Comparison of ENCODE assay signal across 8 mouse cellular contexts in genomic region chr5:8422157-8422931, GRCm38 (mm10). TPM values are rescaled to one million over a fixed set of nuclear protein-coding genes. Genes with fewer than 3 reads are reported as not detected.
DNase-seq lines count a peak whose midpoint lies in the region; ATAC-seq and TF ChIP-seq lines count a peak whose summit lies in the region.

Dbf4 (minus strand) TSS chr5:8422716.
Slc25a40 (plus strand) TSS chr5:8422850.

- TF ChIP-seq POLR2A in bone marrow macrophage, adult 2 months (IDR thresholded peaks at IDR 0.05; ENCODE audit: borderline replicate concordance, low read depth, low read length), result no peak
- 0 out of 2 replicates have a peak, but pooled peaks have one; percentile 39 for TF ChIP-seq POLR2A in limb, embryonic 14.5 days (IDR thresholded peaks at IDR 0.05; ENCODE audit: borderline replicate concordance, extremely low read depth, insufficient read depth, insufficient read length)
- TF ChIP-seq POLR2A in spleen, adult 2 months (IDR thresholded peaks at IDR 0.05; ENCODE audit: low read depth, low read length), result peak; percentile 37; the same call in 1 of the 2 replicates

- DNase-seq in B cell, adult 2 months, result peak; percentile 95 to 97
- peak; percentile 92 to 93 for DNase-seq in heart, adult 9 months (ENCODE audit: low spot score in 2 of 2)
- peak; percentile 93 for DNase-seq in kidney, adult 9 months
- DNase-seq in limb, embryonic 14.5 days (ENCODE audit: low spot score), result peak; percentile 93
- DNase-seq in spleen, adult 2 months (ENCODE audit: low read depth in 1 of 2, low spot score in 2 of 2), result peak; percentile 77 to 92

- no peaks in the 10 kb centered on the region for H3K9me3 ChIP-seq in embryonic facial prominence, embryonic 15.5 days (replicated peaks)
- H3K9me3 ChIP-seq in limb, embryonic 14.5 days (ENCODE audit: control insufficient read depth, low read length), result no peaks in the 10 kb centered on the region
- no peaks in the 10 kb centered on the region for H3K9me3 ChIP-seq in midbrain, embryonic 16.5 days (replicated peaks; ENCODE audit: control insufficient read depth, low read length, poor library complexity, severe bottlenecking)

- ATAC-seq in embryonic facial prominence, embryonic 15.5 days (ENCODE audit: insufficient number of reproducible peaks, low FRiP score, low TSS enrichment, low read depth), result peak; percentile 98
- peak; percentile 97 for ATAC-seq in limb, embryonic 14.5 days (ENCODE audit: low FRiP score, low read depth)
- ATAC-seq in midbrain, embryonic 16.5 days, result peak; percentile 98

- peak within 1 kb of the TSS; percentile 80 for H3K4me2 ChIP-seq in embryonic facial prominence, embryonic 15.5 days (replicated peaks)
- peak within 1 kb of the TSS; percentile 64 for H3K4me2 ChIP-seq in limb, embryonic 14.5 days (replicated peaks; ENCODE audit: low read depth, low read length, severe bottlenecking)
- H3K4me2 ChIP-seq in midbrain, embryonic 16.5 days (ENCODE audit: low read length), result peak within 1 kb of the TSS; percentile 91

- H3K36me3 ChIP-seq in embryonic facial prominence, embryonic 15.5 days, result peaks cover 9% of the 10 kb centered on the region; the same call in 1 of the 2 replicates
- peaks cover 18% of the 10 kb centered on the region for H3K36me3 ChIP-seq in limb, embryonic 14.5 days (ENCODE audit: control insufficient read depth, insufficient read depth, low read length)
- no peaks in the 10 kb centered on the region for H3K36me3 ChIP-seq in midbrain, embryonic 16.5 days (ENCODE audit: control insufficient read depth, insufficient read depth, low read length)
- H3K36me3 ChIP-seq in spleen, adult 2 months (ENCODE audit: control insufficient read depth, insufficient read depth, low read length), result no peaks in the 10 kb centered on the region

- H3K27ac ChIP-seq in bone marrow macrophage, adult 2 months (ENCODE audit: insufficient read depth, low read depth, low read length), result peak within 1 kb of the TSS; percentile 56
- peak within 1 kb of the TSS; percentile 89 for H3K27ac ChIP-seq in embryonic facial prominence, embryonic 15.5 days (replicated peaks)
- H3K27ac ChIP-seq in limb, embryonic 14.5 days (replicated peaks; ENCODE audit: low read depth, low read length), result peak within 1 kb of the TSS; percentile 67
- peak within 1 kb of the TSS; percentile 76 for H3K27ac ChIP-seq in midbrain, embryonic 16.5 days (ENCODE audit: low read length)
- H3K27ac ChIP-seq in spleen, adult 2 months (ENCODE audit: insufficient read depth, low read length), result peak within 1 kb of the TSS; percentile 87

- H3K9ac ChIP-seq in embryonic facial prominence, embryonic 15.5 days, result peak within 1 kb of the TSS; percentile 81
- peak within 1 kb of the TSS; percentile 80 for H3K9ac ChIP-seq in limb, embryonic 14.5 days (ENCODE audit: low read depth, low read length, severe bottlenecking)
- H3K9ac ChIP-seq in midbrain, embryonic 16.5 days (ENCODE audit: low read depth, low read length), result peak within 1 kb of the TSS; percentile 78

- H3K27me3 ChIP-seq in embryonic facial prominence, embryonic 15.5 days, result no peaks in the 10 kb centered on the region
- H3K27me3 ChIP-seq in limb, embryonic 14.5 days (ENCODE audit: control insufficient read depth, insufficient read depth, low read length), result no peaks in the 10 kb centered on the region
- H3K27me3 ChIP-seq in midbrain, embryonic 16.5 days (ENCODE audit: control insufficient read depth, insufficient read depth, low read depth, low read length), result no peaks in the 10 kb centered on the region
- no peaks in the 10 kb centered on the region for H3K27me3 ChIP-seq in spleen, adult 2 months (ENCODE audit: control insufficient read depth, insufficient read depth, low read length)

- H3K4me3 ChIP-seq in bone marrow macrophage, adult 2 months (ENCODE audit: insufficient read depth, low read length), result peak within 1 kb of the TSS; percentile 99
- H3K4me3 ChIP-seq in embryonic facial prominence, embryonic 15.5 days (replicated peaks), result peak within 1 kb of the TSS; percentile 79
- peak within 1 kb of the TSS; percentile 84 for H3K4me3 ChIP-seq in limb, embryonic 14.5 days (replicated peaks; ENCODE audit: low read length)
- peak within 1 kb of the TSS; percentile 93 for H3K4me3 ChIP-seq in midbrain, embryonic 16.5 days (ENCODE audit: low read depth, low read length)
- H3K4me3 ChIP-seq in spleen, adult 2 months (ENCODE audit: extremely low read depth, insufficient read depth, insufficient read length), result peak within 1 kb of the TSS; percentile 100

- WGBS in embryonic facial prominence, embryonic 15.5 days, result under 1% methylated on average over 88 of the region's 93 CpGs
- WGBS in limb, embryonic 14.5 days, result 0% methylated on average over 50 of the region's 93 CpGs
- under 1% methylated on average over 74 of the region's 93 CpGs for WGBS in midbrain, embryonic 16.5 days
- WGBS in spleen, adult 2 months, result under 1% methylated on average over 82 of the region's 93 CpGs

- peaks cover 12% of the 10 kb centered on the region for H3K4me1 ChIP-seq in bone marrow macrophage, adult 2 months (ENCODE audit: control insufficient read depth, insufficient read depth, low read length)
- H3K4me1 ChIP-seq in embryonic facial prominence, embryonic 15.5 days, result peaks cover 9% of the 10 kb centered on the region
- peaks cover 6% of the 10 kb centered on the region; the same call in 1 of the 2 replicates for H3K4me1 ChIP-seq in limb, embryonic 14.5 days (ENCODE audit: control insufficient read depth, insufficient read depth, low read length)
- H3K4me1 ChIP-seq in midbrain, embryonic 16.5 days (ENCODE audit: control insufficient read depth, insufficient read depth, low read length), result peaks cover 12% of the 10 kb centered on the region
- H3K4me1 ChIP-seq in spleen, adult 2 months (ENCODE audit: control insufficient read depth, insufficient read depth, insufficient read length), result peaks cover 4% of the 10 kb centered on the region

- no peak for TF ChIP-seq CTCF in bone marrow macrophage, adult 2 months (IDR thresholded peaks at IDR 0.05; ENCODE audit: low read depth, low read length)
- TF ChIP-seq CTCF in spleen, adult 2 months (IDR thresholded peaks at IDR 0.05; ENCODE audit: extremely low read depth, insufficient read depth, insufficient read length, insufficient replicate concordance), result no peak

RNA-seq across cellular contexts. Expression of gene Dbf4, which starts in this region (rescaled TPM):
- 30.3 and 30.9 TPM in 2 replicates for polyA plus RNA-seq in bone marrow macrophage, adult 2 months (2012; ENCODE audit: insufficient read depth, insufficient read length, missing spikeins)
- polyA plus RNA-seq in embryonic facial prominence, embryonic 15.5 days (2015; fragmentation: Nextera tagmentation; extraction: Ambion mirVana), result 28.0 and 31.2 TPM in 2 replicates
- 29.5 and 38.7 TPM in 2 replicates for polyA plus RNA-seq in limb, embryonic 14.5 days (2012; rRNA removed)
- polyA plus RNA-seq in limb, embryonic 14.5 days (2014; fragmentation: Nextera tagmentation; extraction: Ambion mirVana), result 39.1 and 39.4 TPM in 2 replicates
- 7.0 and 11.2 TPM in 2 replicates for polyA plus RNA-seq in midbrain, embryonic 16.5 days (2015; fragmentation: Nextera tagmentation; extraction: Ambion mirVana)
- polyA plus RNA-seq in spleen, adult 2 months (2012; rRNA removed), result 3.4 and 6.2 TPM in 2 replicates

RNA-seq across cellular contexts. Expression of gene Slc25a40, which starts in this region (rescaled TPM):
- 15.4 and 18.8 TPM in 2 replicates for polyA plus RNA-seq in bone marrow macrophage, adult 2 months (2012; ENCODE audit: insufficient read depth, insufficient read length, missing spikeins)
- 13.7 and 14.0 TPM in 2 replicates for polyA plus RNA-seq in embryonic facial prominence, embryonic 15.5 days (2015; fragmentation: Nextera tagmentation; extraction: Ambion mirVana)
- polyA plus RNA-seq in limb, embryonic 14.5 days (2012; rRNA removed), result 19.3 and 20.2 TPM in 2 replicates
- 15.8 and 17.1 TPM in 2 replicates for polyA plus RNA-seq in limb, embryonic 14.5 days (2014; fragmentation: Nextera tagmentation; extraction: Ambion mirVana)
- polyA plus RNA-seq in midbrain, embryonic 16.5 days (2015; fragmentation: Nextera tagmentation; extraction: Ambion mirVana), result 8.9 and 9.5 TPM in 2 replicates
- 0.97 and 1.4 TPM in 2 replicates for polyA plus RNA-seq in spleen, adult 2 months (2012; rRNA removed)

Comparison
In these comparisons a context has a peak if more than half of its experiments do, and no peak if none do; other contexts are left out.
1. Peak in every context shown above with its lines: DNase-seq, ATAC-seq, H3K4me3 ChIP-seq and H3K27ac ChIP-seq.